Mouse (Mus musculus) heart, postnatal 0 days (tissue): ENCODE measurements around the gene Amph. TPM values are rescaled to one million over a fixed set of nuclear protein-coding genes. Genes with fewer than 3 reads are reported as not detected.

Experiments used
- ATAC-seq: fragments of 200-750 bp; cut with Nextera tagmentation; 2 replicates; pipeline ENCODE4 v1.8.0; 2017; ENCODE audit warnings: low read depth, moderate number of reproducible peaks, moderate library complexity; ENCODE audit not compliant: insufficient read depth
- DNase-seq: peaks from one replicate; pipeline ENCODE4 v3.0.0-alpha.2; 2016; ENCODE audit warnings: low spot score
- H3K27ac ChIP-seq: fragments of 300-500 bp; sonication (generic); 2 replicates; pipeline ENCODE4 v1.5.1; 2014; ENCODE audit warnings: low read depth, mild to moderate bottlenecking
- H3K27me3 ChIP-seq: fragments of 300-500 bp; sonication (generic); 2 replicates; pipeline ENCODE4 v1.6.1; 2014; ENCODE audit warnings: low read length, mixed read lengths; ENCODE audit not compliant: control insufficient read depth, insufficient read depth
- H3K36me3 ChIP-seq: fragments of 300-500 bp; sonication (generic); replicated peaks from 2 replicates; pipeline ENCODE4 v1.6.1; 2014; ENCODE audit warnings: low read length, mixed read lengths; ENCODE audit not compliant: control insufficient read depth, insufficient read depth
- H3K4me1 ChIP-seq: fragments of 300-500 bp; sonication (generic); 2 replicates; pipeline ENCODE4 v1.6.1; 2014; ENCODE audit warnings: antibody characterized with exemption; ENCODE audit not compliant: control insufficient read depth, insufficient read depth
- H3K4me2 ChIP-seq: fragments of 300-500 bp; sonication (generic); 2 replicates; pipeline ENCODE4 v1.6.1; 2014; ENCODE audit warnings: low read depth, mild to moderate bottlenecking, low read length, moderate library complexity
- H3K4me3 ChIP-seq: fragments of 300-500 bp; sonication (generic); 2 replicates; pipeline ENCODE4 v1.5.1; 2014; ENCODE audit warnings: low read depth, low read length
- H3K9ac ChIP-seq: fragments of 300-500 bp; sonication (generic); replicated peaks from 2 replicates; pipeline ENCODE4 v1.6.1; 2014; ENCODE audit warnings: low read depth, low read length, mixed read lengths
- H3K9me3 ChIP-seq: fragments of 300-500 bp; sonication (generic); replicated peaks from 2 replicates; pipeline ENCODE4 v1.6.1; 2016; ENCODE audit warnings: low read length; ENCODE audit not compliant: control insufficient read depth
- CTCF ChIP-seq: IDR thresholded peaks from 2 replicates; pipeline ENCODE4 v1.5.1; 2016; ENCODE audit warnings: antibody characterized with exemption, control low read depth, low read depth
- EP300 ChIP-seq: IDR thresholded peaks from 2 replicates; pipeline ENCODE4 v1.6.1; 2016; ENCODE audit warnings: antibody characterized with exemption, low read depth
- WGBS: fragments of 180-500 bp; shearing (Covaris S2); extraction: QIAGEN DNeasy Blood & Tissue Kit; methylation state at CpG from one replicate; pipeline ENCODE4 v1.1.7; 2014; 5-methylcytosine and 5-hydroxymethylcytosine counted together
- polyA plus RNA-seq: library from polyadenylated mRNA; unstranded; fragments of >200 nt; fragmentation: Nextera tagmentation; extraction: Ambion mirVana; gene quantifications from 2 replicates; pipeline ENCODE4 v1.2.1, GENCODE M21; 2015
- total RNA-seq: library from RNA; depleted of rRNA; stranded (reverse); fragments of >200 nt; gene quantifications from 2 replicates; pipeline ENCODE4 v1.2.3, GENCODE M21; 2014; ENCODE audit warnings: low replicate concordance; rRNA removed

Amph gene
- total and polyA plus RNA-seq, 2 experiments from 2014 or later = 0.18 to 0.42 TPM

GRCm38 (mm10) chr13:19195456-19195855, 247.5 kb downstream of the Amph start:
- TF ChIP-seq CTCF = no peak
- TF ChIP-seq EP300 = no peak
- Histone ChIP-seq H3K9me3 (no peaks in the 10 kb centered on the region), H3K4me1 (no peaks in the 10 kb centered on the region), H3K27me3 (no peaks in the 10 kb centered on the region), H3K36me3 (no peaks in the 10 kb centered on the region), H3K4me3 (no peak overlapping the region), H3K9ac (no peak overlapping the region), H3K4me2 (no peak overlapping the region), H3K27ac (no peak overlapping the region)
- 21% methylated on average over 1 of the region's 1 CpGs for WGBS
- DNase-seq (no peak), ATAC-seq (no peak)

Other genes with a start within 250 kb of the Amph start
- 25.2 and 28.9 TPM in 2 replicates for gene Vps41, start 230.9 kb upstream of the Amph start, total RNA-seq
- 29.9 and 32.6 TPM in 2 replicates for gene Vps41, start 230.9 kb upstream of the Amph start, polyA plus RNA-seq